In the genomic region with DNA sequence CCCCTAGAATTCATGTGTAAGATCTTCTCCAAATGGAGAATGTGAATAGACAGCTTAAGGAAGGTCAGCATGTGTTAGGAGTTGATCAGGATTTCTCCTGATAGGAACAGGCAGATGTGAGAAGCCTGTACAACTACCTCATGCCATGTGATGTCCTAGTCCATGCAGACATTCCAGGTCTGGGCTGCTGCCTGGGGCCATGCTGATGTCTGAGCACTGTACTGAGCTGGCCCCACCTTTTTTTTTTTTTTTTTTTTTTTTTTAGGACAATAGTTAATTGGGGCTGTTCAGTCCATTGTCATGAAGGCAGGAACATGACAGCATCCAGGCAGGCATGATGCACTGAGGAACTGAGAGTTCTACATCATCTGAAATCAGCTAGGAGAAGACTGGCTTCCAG, we compare ENCODE assay signal across 27 mouse cellular contexts.
"Had no signal": no experiment of that assay in that cellular context is flagged by ENCODE, and none has a peak within 500 bp of the region (broad histone marks: within the 10 kb centered on the region; RNA-seq: fewer than 3 reads in every experiment).

No protein-coding gene starts in this region.

- H3K36me3 ChIP-seq: heart, embryonic 10.5 days; heart, embryonic 12.5 days; hindbrain, embryonic 10.5 days; hindbrain, embryonic 12.5 days; intestine, embryonic 15.5 days; limb, embryonic 13.5 days; liver, embryonic 13.5 days; liver, embryonic 15.5 days had no signal

- H3K27ac ChIP-seq: gastrocnemius, adult 2 months; heart, embryonic 10.5 days; hindbrain, embryonic 10.5 days; hindbrain, embryonic 12.5 days; hindbrain, embryonic 14.5 days; intestine, embryonic 15.5 days; layer of hippocampus, adult 2 months; left cerebral cortex, adult 2 months; limb, embryonic 13.5 days; liver, embryonic 13.5 days; liver, embryonic 15.5 days had no signal

- H3K9me3 ChIP-seq: heart, embryonic 10.5 days; heart, embryonic 12.5 days; hindbrain, embryonic 10.5 days; hindbrain, embryonic 12.5 days; intestine, embryonic 15.5 days; limb, embryonic 13.5 days; liver, embryonic 13.5 days; liver, embryonic 15.5 days had no signal

- H3K4me2 ChIP-seq: heart, embryonic 12.5 days; hindbrain, embryonic 12.5 days; hindbrain, embryonic 14.5 days; intestine, embryonic 15.5 days; limb, embryonic 13.5 days; liver, embryonic 11.5 days; liver, embryonic 13.5 days; liver, embryonic 15.5 days had no signal

- DNase-seq: gastrocnemius, adult 2 months; gastrocnemius, postnatal 10 days; gastrocnemius, postnatal 25 days; heart, adult 18-20 months; heart, postnatal 10 days; heart, postnatal 4 days; kidney, adult 18-20 months; kidney, adult 8-10 months; kidney, postnatal 10 days; kidney, postnatal 25 days; kidney, postnatal 4 days; liver; liver, embryonic 13.5 days had no signal

- ATAC-seq: hindbrain, embryonic 16.5 days; inflammation-experienced regulatory T-cells, adult 6 months; intestine, embryonic 15.5 days; intestine, postnatal 0 days had no signal

- H3K27me3 ChIP-seq: heart, embryonic 12.5 days; hindbrain, embryonic 12.5 days; intestine, embryonic 15.5 days; limb, embryonic 13.5 days; liver, embryonic 13.5 days; liver, embryonic 15.5 days had no signal

- H3K4me1 ChIP-seq: heart, embryonic 10.5 days; heart, embryonic 12.5 days; hindbrain, embryonic 12.5 days; intestine, embryonic 15.5 days; liver, embryonic 13.5 days; liver, embryonic 15.5 days had no signal

- H3K4me3 ChIP-seq: gastrocnemius, adult 2 months; heart, embryonic 10.5 days; heart, embryonic 12.5 days; hindbrain, embryonic 10.5 days; hindbrain, embryonic 12.5 days; intestine, embryonic 15.5 days; layer of hippocampus, adult 2 months; left cerebral cortex, adult 2 months; limb, embryonic 13.5 days; liver, embryonic 13.5 days; liver, embryonic 15.5 days had no signal

- H3K9ac ChIP-seq: heart, embryonic 12.5 days; hindbrain, embryonic 12.5 days; hindbrain, embryonic 14.5 days; intestine, embryonic 15.5 days; limb, embryonic 13.5 days; liver, embryonic 13.5 days; liver, embryonic 15.5 days had no signal
